Mouse (Mus musculus): ENCODE data around the gene Daam2. TPM values are rescaled to one million over a fixed set of nuclear protein-coding genes. Genes with fewer than 3 reads are reported as not detected.
"Not testable (repeated sequence)": the region's sequence is repeated elsewhere in the genome, so short reads cannot be mapped to it uniquely, and the experiment has no call there.

The Daam2 gene
- total and polyA plus RNA-seq, 3 experiments: 0.04 to 0.41 TPM; not detected in 1

GRCm38 (mm10) chr17:49448570-49449229, 115.4 kb downstream of the Daam2 start:
- in situ Hi-C loops (cut with MboI; ENCODE audit: low pct_ligation_motif_present, low pct_unique_long_range_greater_than_20kb, low sequenced_read_pairs): no loop called here
- H3K9me3 ChIP-seq (replicated peaks; ENCODE audit: low read length): no peaks in the 10 kb centered on the region
- H3K9ac ChIP-seq (ENCODE audit: insufficient read depth, low read depth): no peak overlapping the region
- peaks cover 18 to 49% of the 10 kb centered on the region in 2 experiments for H3K36me3 ChIP-seq (replicated peaks in 1 of 2; ENCODE audit: control insufficient read depth in 1 of 2, insufficient read depth in 1 of 2, low read length in 1 of 2)
- no peaks in the 10 kb centered on the region for H3K27me3 ChIP-seq (replicated peaks)
- no peak overlapping the region for H3K27ac ChIP-seq (ENCODE audit: insufficient read depth, low read depth)
- TF ChIP-seq SIN3A (IDR thresholded peaks at IDR 0.05; ENCODE audit: low read length): no peak
- no peak for TF ChIP-seq TBP (conservative IDR thresholded peaks at IDR 0.05; ENCODE audit: low read depth, low read length)
- TF ChIP-seq USF2 (conservative IDR thresholded peaks at IDR 0.05; ENCODE audit: low read depth, low read length): no peak
- no peak for TF ChIP-seq KAT2A (IDR thresholded peaks at IDR 0.05; ENCODE audit: insufficient replicate concordance, low read length)
- no peak for TF ChIP-seq IRF4 (IDR thresholded peaks at IDR 0.05; ENCODE audit: low read depth, low read length)
- TF ChIP-seq NRF1 (IDR thresholded peaks at IDR 0.05; ENCODE audit: low read depth, low read length): no peak
- no peak for TF ChIP-seq CHD1 (IDR thresholded peaks at IDR 0.05; ENCODE audit: low read depth, low read length)
- TF ChIP-seq ZMIZ1 (IDR thresholded peaks at IDR 0.05; ENCODE audit: low read depth, low read length): no peak
- TF ChIP-seq MAZ (IDR thresholded peaks at IDR 0.05; ENCODE audit: low read depth, low read length): no peak
- DNase-seq (ENCODE audit: extremely low read depth): no peak
- H3K79me2 ChIP-seq (replicated peaks; ENCODE audit: control insufficient read depth, extremely low read depth, insufficient read depth, poor library complexity, severe bottlenecking): no peaks in the 10 kb centered on the region
- no peak overlapping the region for H3K4me3 ChIP-seq (replicated peaks in 1 of 3; ENCODE audit: low read depth in 2 of 3, low read length in 2 of 3, poor library complexity in 1 of 3)
- dilution Hi-C loops (cut with MboI; ENCODE audit: extremely low pct_ligation_motif_present, extremely low pct_unique_long_range_greater_than_20kb, low sequenced_read_pairs): no loop called here
- H3K4me2 ChIP-seq (ENCODE audit: insufficient read depth, low read depth, poor library complexity, severe bottlenecking): no peak overlapping the region
- no peaks in the 10 kb centered on the region for H3K4me1 ChIP-seq (ENCODE audit: control insufficient read depth in 1 of 2, insufficient read depth in 2 of 2)

- H3K27me3 ChIP-seq (replicated peaks); in situ Hi-C loops (cut with MboI; ENCODE audit: low pct_ligation_motif_present, low pct_unique_long_range_greater_than_20kb, low sequenced_read_pairs); H3K79me2 ChIP-seq (replicated peaks; ENCODE audit: control insufficient read depth, extremely low read depth, insufficient read depth, poor library complexity, severe bottlenecking); DNase-seq (ENCODE audit: extremely low read depth); H3K9ac ChIP-seq (ENCODE audit: insufficient read depth, low read depth); H3K4me1 ChIP-seq (ENCODE audit: control insufficient read depth in 1 of 2, insufficient read depth in 2 of 2); dilution Hi-C loops (cut with MboI; ENCODE audit: extremely low pct_ligation_motif_present, extremely low pct_unique_long_range_greater_than_20kb, low sequenced_read_pairs); H3K4me2 ChIP-seq (ENCODE audit: insufficient read depth, low read depth, poor library complexity, severe bottlenecking); H3K4me3 ChIP-seq (replicated peaks in 1 of 3; ENCODE audit: low read depth in 2 of 3, low read length in 2 of 3, poor library complexity in 1 of 3); H3K9me3 ChIP-seq (replicated peaks; ENCODE audit: low read length); H3K27ac ChIP-seq (ENCODE audit: insufficient read depth, low read depth): not testable (repeated sequence)
- H3K36me3 ChIP-seq (replicated peaks in 1 of 2; ENCODE audit: control insufficient read depth in 1 of 2, insufficient read depth in 1 of 2, low read length in 1 of 2): peaks cover 2 to 28% of the 10 kb centered on the region in 2 experiments
Measured at GRCm38 (mm10) chr17:49442841-49443240, 121.3 kb downstream of the Daam2 start.

- no peak for DNase-seq (ENCODE audit: extremely low read depth)
- peaks cover 7 to 40% of the 10 kb centered on the region in 2 experiments for H3K36me3 ChIP-seq (replicated peaks in 1 of 2; ENCODE audit: control insufficient read depth in 1 of 2, insufficient read depth in 1 of 2, low read length in 1 of 2)
- no peak overlapping the region for H3K9ac ChIP-seq (ENCODE audit: insufficient read depth, low read depth)
- H3K4me3 ChIP-seq (replicated peaks in 1 of 3; ENCODE audit: low read depth in 2 of 3, low read length in 2 of 3, poor library complexity in 1 of 3): no peak overlapping the region
- H3K4me2 ChIP-seq (ENCODE audit: insufficient read depth, low read depth, poor library complexity, severe bottlenecking): no peak overlapping the region
- H3K9me3 ChIP-seq (replicated peaks; ENCODE audit: low read length): no peaks in the 10 kb centered on the region
- in situ Hi-C loops (cut with MboI; ENCODE audit: low pct_ligation_motif_present, low pct_unique_long_range_greater_than_20kb, low sequenced_read_pairs): no loop called here
- H3K27ac ChIP-seq (ENCODE audit: insufficient read depth, low read depth): no peak overlapping the region
- H3K4me1 ChIP-seq (ENCODE audit: control insufficient read depth in 1 of 2, insufficient read depth in 2 of 2): no peaks in the 10 kb centered on the region
- dilution Hi-C loops (cut with MboI; ENCODE audit: extremely low pct_ligation_motif_present, extremely low pct_unique_long_range_greater_than_20kb, low sequenced_read_pairs): no loop called here
- no peaks in the 10 kb centered on the region for H3K27me3 ChIP-seq (replicated peaks)
- H3K79me2 ChIP-seq (replicated peaks; ENCODE audit: control insufficient read depth, extremely low read depth, insufficient read depth, poor library complexity, severe bottlenecking): no peaks in the 10 kb centered on the region
- TF ChIP-seq MYC (IDR thresholded peaks at IDR 0.05; ENCODE audit: low read depth, low read length): no peak
- TF ChIP-seq PAX5 (IDR thresholded peaks at IDR 0.05; ENCODE audit: low read length): no peak
- TF ChIP-seq UBTF (IDR thresholded peaks at IDR 0.05; ENCODE audit: low read depth, low read length): no peak
- TF ChIP-seq NRF1 (IDR thresholded peaks at IDR 0.05; ENCODE audit: low read depth, low read length): no peak
- TF ChIP-seq RCOR1 (conservative IDR thresholded peaks at IDR 0.05; ENCODE audit: low read depth, low read length): no peak
- TF ChIP-seq ETS1 (conservative IDR thresholded peaks at IDR 0.05; ENCODE audit: low read depth, low read length): no peak
- no peak for TF ChIP-seq JUN (IDR thresholded peaks at IDR 0.05; ENCODE audit: insufficient read depth, low read depth, low read length)
- TF ChIP-seq MEF2A (IDR thresholded peaks at IDR 0.05; ENCODE audit: borderline replicate concordance, low read depth, low read length): no peak
- TF ChIP-seq MAZ (IDR thresholded peaks at IDR 0.05; ENCODE audit: low read depth, low read length): no peak
- no peak for TF ChIP-seq ZMIZ1 (IDR thresholded peaks at IDR 0.05; ENCODE audit: low read depth, low read length)
- no peak for TF ChIP-seq SIN3A (IDR thresholded peaks at IDR 0.05; ENCODE audit: low read length)
- TF ChIP-seq POLR2AphosphoS2 (IDR thresholded peaks at IDR 0.05; ENCODE audit: low read depth, low read length): no peak
- no peak for TF ChIP-seq BHLHE40 (IDR thresholded peaks at IDR 0.05; ENCODE audit: low read depth, low read length)
- TF ChIP-seq TBP (conservative IDR thresholded peaks at IDR 0.05; ENCODE audit: low read depth, low read length): no peak
- TF ChIP-seq EP300 (IDR thresholded peaks at IDR 0.05; ENCODE audit: low read length): no peak
- TF ChIP-seq CHD2 (IDR thresholded peaks at IDR 0.05; ENCODE audit: low read length): no peak
- no peak for TF ChIP-seq GABPA (IDR thresholded peaks at IDR 0.05; ENCODE audit: insufficient replicate concordance, low read depth, low read length)
- TF ChIP-seq MAFK (IDR thresholded peaks at IDR 0.05; ENCODE audit: insufficient replicate concordance, low read length): no peak
Measured at GRCm38 (mm10) chr17:49440331-49441130, 123.6 kb downstream of the Daam2 start.
